Mouse (Mus musculus): ENCODE measurements around the gene Tle4. TPM values are rescaled to one million over a fixed set of nuclear protein-coding genes. Genes with fewer than 3 reads are reported as not detected.

Gene Tle4
- total and polyA plus RNA-seq, 3 experiments, result 13.2 to 32.7 (median 15.4) TPM

- H3K27me3 ChIP-seq (ENCODE audit: insufficient read depth, low read length), result no peaks in the 10 kb centered on the region
- H3K9me3 ChIP-seq (replicated peaks), result no peaks in the 10 kb centered on the region
- no peak for ATAC-seq (ENCODE audit: extremely low read depth, insufficient number of reproducible peaks, low FRiP score, poor library complexity, severe bottlenecking)
- no peaks in the 10 kb centered on the region for H3K36me3 ChIP-seq (replicated peaks)
- no peak overlapping the region for H3K4me3 ChIP-seq (ENCODE audit: low read depth, low read length)
- no peak for DNase-seq (ENCODE audit: low spot score)
- TF ChIP-seq TAL1 (conservative IDR thresholded peaks at IDR 0.05; ENCODE audit: low read depth, low read length), result no peak
- TF ChIP-seq CTCF (IDR thresholded peaks at IDR 0.05; ENCODE audit: low read depth, low read length), result no peak
- TF ChIP-seq GATA1 (IDR thresholded peaks at IDR 0.05; ENCODE audit: borderline replicate concordance, low read length), result no peak
- TF ChIP-seq POLR2AphosphoS5 (IDR thresholded peaks at IDR 0.05; ENCODE audit: insufficient replicate concordance, low read depth, low read length), result no peak
- no peak for TF ChIP-seq GATA2 (IDR thresholded peaks at IDR 0.05; ENCODE audit: borderline replicate concordance, low read depth, low read length)
- H3K4me1 ChIP-seq (ENCODE audit: insufficient read depth, low read depth, low read length), result no peaks in the 10 kb centered on the region
These were observed 173.6 kb downstream of the Tle4 start for GRCm38 (mm10) chr19:14424016-14424964.

- Histone ChIP-seq H3K4me3 (ENCODE audit: low read depth, low read length) (no peak overlapping the region), H3K4me1 (ENCODE audit: insufficient read depth, low read depth, low read length) (no peaks in the 10 kb centered on the region), H3K9me3 (replicated peaks) (no peaks in the 10 kb centered on the region), H3K36me3 (replicated peaks) (no peaks in the 10 kb centered on the region), H3K27me3 (ENCODE audit: insufficient read depth, low read length) (no peaks in the 10 kb centered on the region)
- DNase-seq (ENCODE audit: low spot score) (no peak), ATAC-seq (ENCODE audit: extremely low read depth, insufficient number of reproducible peaks, low FRiP score, poor library complexity, severe bottlenecking) (no peak)
- no peak for TF ChIP-seq POLR2AphosphoS5 (IDR thresholded peaks at IDR 0.05; ENCODE audit: insufficient replicate concordance, low read depth, low read length)
- no peak for TF ChIP-seq GATA2 (IDR thresholded peaks at IDR 0.05; ENCODE audit: borderline replicate concordance, low read depth, low read length)
- TF ChIP-seq TAL1 (conservative IDR thresholded peaks at IDR 0.05; ENCODE audit: low read depth, low read length), result no peak
- TF ChIP-seq CTCF (IDR thresholded peaks at IDR 0.05; ENCODE audit: low read depth, low read length), result no peak
- no peak for TF ChIP-seq GATA1 (IDR thresholded peaks at IDR 0.05; ENCODE audit: borderline replicate concordance, low read length)
These were observed 176.2 kb downstream of the Tle4 start for GRCm38 (mm10) chr19:14421691-14422090.

- H3K9me3 ChIP-seq (replicated peaks), result no peaks in the 10 kb centered on the region
- TF ChIP-seq GATA2 (IDR thresholded peaks at IDR 0.05; ENCODE audit: borderline replicate concordance, low read depth, low read length) (no peak), CTCF (IDR thresholded peaks at IDR 0.05; ENCODE audit: low read depth, low read length) (no peak), GATA1 (IDR thresholded peaks at IDR 0.05; ENCODE audit: borderline replicate concordance, low read length) (no peak), POLR2AphosphoS5 (IDR thresholded peaks at IDR 0.05; ENCODE audit: insufficient replicate concordance, low read depth, low read length) (no peak), TAL1 (conservative IDR thresholded peaks at IDR 0.05; ENCODE audit: low read depth, low read length) (no peak)
- no peak overlapping the region for H3K4me3 ChIP-seq (ENCODE audit: low read depth, low read length)
- ATAC-seq (ENCODE audit: extremely low read depth, insufficient number of reproducible peaks, low FRiP score, poor library complexity, severe bottlenecking), result no peak
- no peak for DNase-seq (ENCODE audit: low spot score)
- H3K27me3 ChIP-seq (ENCODE audit: insufficient read depth, low read length), result no peaks in the 10 kb centered on the region
- H3K36me3 ChIP-seq (replicated peaks), result no peaks in the 10 kb centered on the region
- H3K4me1 ChIP-seq (ENCODE audit: insufficient read depth, low read depth, low read length), result no peaks in the 10 kb centered on the region
These were observed 178.0 kb downstream of the Tle4 start for GRCm38 (mm10) chr19:14419886-14420285.

DNA sequence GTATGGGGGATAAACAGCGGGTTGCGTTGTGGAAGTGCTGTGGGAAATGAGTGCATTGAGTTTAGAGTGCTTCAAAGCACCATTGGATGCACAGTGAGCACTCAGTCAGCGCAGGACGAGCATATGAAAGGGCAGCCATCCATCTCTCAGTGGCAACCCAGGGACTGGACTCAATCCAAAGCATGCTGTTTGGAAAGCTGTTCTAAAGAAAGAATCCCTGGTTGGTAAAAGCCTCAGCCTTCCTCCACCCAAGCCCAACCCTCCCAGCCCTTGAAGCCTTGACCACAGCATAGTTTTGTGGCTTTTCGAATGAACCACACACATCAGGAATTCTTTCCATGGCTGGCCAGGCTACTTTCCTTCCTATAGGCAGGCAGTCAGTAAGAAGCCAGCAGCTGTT, 181.0 kb downstream of the Tle4 start:
- Histone ChIP-seq H3K27me3 (ENCODE audit: insufficient read depth, low read length) (no peaks in the 10 kb centered on the region), H3K4me1 (ENCODE audit: insufficient read depth, low read depth, low read length) (no peaks in the 10 kb centered on the region), H3K36me3 (replicated peaks) (no peaks in the 10 kb centered on the region), H3K9me3 (replicated peaks) (no peaks in the 10 kb centered on the region), H3K4me3 (ENCODE audit: low read depth, low read length) (no peak overlapping the region)
- no peak for TF ChIP-seq POLR2AphosphoS5 (IDR thresholded peaks at IDR 0.05; ENCODE audit: insufficient replicate concordance, low read depth, low read length)
- TF ChIP-seq GATA2 (IDR thresholded peaks at IDR 0.05; ENCODE audit: borderline replicate concordance, low read depth, low read length), result no peak
- no peak for TF ChIP-seq TAL1 (conservative IDR thresholded peaks at IDR 0.05; ENCODE audit: low read depth, low read length)
- TF ChIP-seq CTCF (IDR thresholded peaks at IDR 0.05; ENCODE audit: low read depth, low read length), result no peak
- no peak for TF ChIP-seq GATA1 (IDR thresholded peaks at IDR 0.05; ENCODE audit: borderline replicate concordance, low read length)
- DNase-seq (ENCODE audit: low spot score) (no peak), ATAC-seq (ENCODE audit: extremely low read depth, insufficient number of reproducible peaks, low FRiP score, poor library complexity, severe bottlenecking) (no peak)

GRCm38 (mm10) chr19:14415996-14416395, 181.9 kb downstream of the Tle4 start:
- Histone ChIP-seq H3K4me3 (ENCODE audit: low read depth, low read length) (no peak overlapping the region), H3K27me3 (ENCODE audit: insufficient read depth, low read length) (no peaks in the 10 kb centered on the region), H3K9me3 (replicated peaks) (no peaks in the 10 kb centered on the region), H3K36me3 (replicated peaks) (no peaks in the 10 kb centered on the region), H3K4me1 (ENCODE audit: insufficient read depth, low read depth, low read length) (no peaks in the 10 kb centered on the region)
- no peak for DNase-seq (ENCODE audit: low spot score)
- TF ChIP-seq TAL1 (conservative IDR thresholded peaks at IDR 0.05; ENCODE audit: low read depth, low read length), result no peak
- TF ChIP-seq GATA1 (IDR thresholded peaks at IDR 0.05; ENCODE audit: borderline replicate concordance, low read length), result no peak
- TF ChIP-seq CTCF (IDR thresholded peaks at IDR 0.05; ENCODE audit: low read depth, low read length), result no peak
- no peak for TF ChIP-seq GATA2 (IDR thresholded peaks at IDR 0.05; ENCODE audit: borderline replicate concordance, low read depth, low read length)
- no peak for TF ChIP-seq POLR2AphosphoS5 (IDR thresholded peaks at IDR 0.05; ENCODE audit: insufficient replicate concordance, low read depth, low read length)
- no peak for ATAC-seq (ENCODE audit: extremely low read depth, insufficient number of reproducible peaks, low FRiP score, poor library complexity, severe bottlenecking)

- H3K4me3 ChIP-seq (ENCODE audit: low read depth, low read length), result no peak overlapping the region
- DNase-seq (ENCODE audit: low spot score) (no peak), ATAC-seq (ENCODE audit: extremely low read depth, insufficient number of reproducible peaks, low FRiP score, poor library complexity, severe bottlenecking) (no peak)
- no peaks in the 10 kb centered on the region for H3K9me3 ChIP-seq (replicated peaks)
- H3K36me3 ChIP-seq (replicated peaks), result no peaks in the 10 kb centered on the region
- TF ChIP-seq TAL1 (conservative IDR thresholded peaks at IDR 0.05; ENCODE audit: low read depth, low read length), result no peak
- TF ChIP-seq CTCF (IDR thresholded peaks at IDR 0.05; ENCODE audit: low read depth, low read length), result no peak
- TF ChIP-seq POLR2AphosphoS5 (IDR thresholded peaks at IDR 0.05; ENCODE audit: insufficient replicate concordance, low read depth, low read length), result no peak
- TF ChIP-seq GATA2 (IDR thresholded peaks at IDR 0.05; ENCODE audit: borderline replicate concordance, low read depth, low read length), result no peak
- no peak for TF ChIP-seq GATA1 (IDR thresholded peaks at IDR 0.05; ENCODE audit: borderline replicate concordance, low read length)
- no peaks in the 10 kb centered on the region for H3K4me1 ChIP-seq (ENCODE audit: insufficient read depth, low read depth, low read length)
- no peaks in the 10 kb centered on the region for H3K27me3 ChIP-seq (ENCODE audit: insufficient read depth, low read length)
These were observed 182.9 kb downstream of the Tle4 start for GRCm38 (mm10) chr19:14414957-14415356.
